20 mouse cellular contexts compared by ENCODE assay signal in genomic region chr12:32919091-32919490, GRCm38 (mm10). TPM values are rescaled to one million over a fixed set of nuclear protein-coding genes. Genes with fewer than 3 reads are reported as not detected.
DNase-seq lines count a peak whose midpoint lies in the region; ATAC-seq lines count a peak whose summit lies in the region.
"Had no signal": no experiment of that assay in that cellular context is flagged by ENCODE, and none has a peak within 500 bp of the region (broad histone marks: within the 10 kb centered on the region; RNA-seq: fewer than 3 reads in every experiment).

No protein-coding gene starts in this region.

- H3K4me1 ChIP-seq in kidney, embryonic 16.5 days (ENCODE audit: insufficient read depth, low read length) = no peaks in the 10 kb centered on the region
- H3K4me1 ChIP-seq in midbrain, embryonic 11.5 days (ENCODE audit: control insufficient read depth, insufficient read depth, low read length) = no peaks in the 10 kb centered on the region
- no peaks in the 10 kb centered on the region for H3K4me1 ChIP-seq in midbrain, embryonic 13.5 days (replicated peaks)
- H3K4me1 ChIP-seq in brown adipose tissue, adult 24 weeks (ENCODE audit: control insufficient read depth, insufficient read depth, insufficient read length, low read length) = peaks cover 23% of the 10 kb centered on the region
- peaks cover 7% of the 10 kb centered on the region; the same call in 1 of the 2 replicates for H3K4me1 ChIP-seq in hindbrain, embryonic 10.5 days (replicated peaks)
- H3K4me1 ChIP-seq: embryonic facial prominence, embryonic 15.5 days; heart, embryonic 15.5 days; stomach, embryonic 15.5 days had no signal

- DNase-seq in gastrocnemius, adult 18-20 months (ENCODE audit: low spot score) = peak; percentile 74
- no peak for DNase-seq in gastrocnemius, postnatal 4 days (ENCODE audit: low spot score in 2 of 2)
- peak; percentile 82 for DNase-seq in kidney, adult 9 months
- peak; percentile 69 for DNase-seq in midbrain, embryonic 11.5 days (ENCODE audit: low spot score, missing footprints)
- DNase-seq in hindbrain, embryonic 10.5 days (ENCODE audit: low spot score) = no peak
- DNase-seq: cerebellum, postnatal 14 days; embryo, embryonic 11 days; lung, adult 2 months; midbrain, embryonic 14.5 days; right cerebral cortex, postnatal 25 days; thymus, adult 18-20 months; thymus, postnatal 4 days had no signal

- H3K9me3 ChIP-seq in kidney, embryonic 16.5 days (ENCODE audit: low read length) = no peaks in the 10 kb centered on the region
- no peaks in the 10 kb centered on the region for H3K9me3 ChIP-seq in midbrain, embryonic 11.5 days (ENCODE audit: control insufficient read depth, low read length)
- H3K9me3 ChIP-seq in midbrain, embryonic 13.5 days = no peaks in the 10 kb centered on the region
- H3K9me3 ChIP-seq in hindbrain, embryonic 10.5 days = no peaks in the 10 kb centered on the region
- H3K9me3 ChIP-seq: embryonic facial prominence, embryonic 15.5 days; heart, embryonic 15.5 days; stomach, embryonic 15.5 days had no signal

- no peak overlapping the region for H3K9ac ChIP-seq in kidney, embryonic 16.5 days (replicated peaks; ENCODE audit: low read length)
- H3K9ac ChIP-seq in midbrain, embryonic 11.5 days (ENCODE audit: low read length) = no peak overlapping the region
- no peak overlapping the region for H3K9ac ChIP-seq in midbrain, embryonic 13.5 days (replicated peaks)
- H3K9ac ChIP-seq: embryonic facial prominence, embryonic 15.5 days; heart, embryonic 15.5 days; stomach, embryonic 15.5 days had no signal

- no peaks in the 10 kb centered on the region for H3K27me3 ChIP-seq in kidney, embryonic 16.5 days (ENCODE audit: insufficient read depth, low read length)
- H3K27me3 ChIP-seq in midbrain, embryonic 11.5 days (ENCODE audit: control insufficient read depth, insufficient read depth, low read length) = no peaks in the 10 kb centered on the region
- no peaks in the 10 kb centered on the region for H3K27me3 ChIP-seq in midbrain, embryonic 13.5 days
- no peaks in the 10 kb centered on the region for H3K27me3 ChIP-seq in hindbrain, embryonic 10.5 days (ENCODE audit: insufficient read depth, poor library complexity, severe bottlenecking)
- H3K27me3 ChIP-seq: embryonic facial prominence, embryonic 15.5 days; heart, embryonic 15.5 days; stomach, embryonic 15.5 days had no signal

- WGBS in kidney, embryonic 16.5 days = 22% methylated on average over 3 of the region's 3 CpGs
- 40% methylated on average over 3 of the region's 3 CpGs for WGBS in midbrain, embryonic 11.5 days
- 36% methylated on average over 3 of the region's 3 CpGs for WGBS in midbrain, embryonic 13.5 days
- WGBS in hindbrain, embryonic 10.5 days = 36% methylated on average over 3 of the region's 3 CpGs

- no peaks in the 10 kb centered on the region for H3K36me3 ChIP-seq in kidney, embryonic 16.5 days (ENCODE audit: insufficient read depth, low read length)
- H3K36me3 ChIP-seq in midbrain, embryonic 11.5 days (ENCODE audit: control insufficient read depth, insufficient read depth, low read length) = no peaks in the 10 kb centered on the region
- no peaks in the 10 kb centered on the region for H3K36me3 ChIP-seq in midbrain, embryonic 13.5 days
- no peaks in the 10 kb centered on the region for H3K36me3 ChIP-seq in hindbrain, embryonic 10.5 days
- H3K36me3 ChIP-seq: embryonic facial prominence, embryonic 15.5 days; heart, embryonic 15.5 days; stomach, embryonic 15.5 days had no signal

- H3K4me2 ChIP-seq in kidney, embryonic 16.5 days (replicated peaks; ENCODE audit: low read depth, low read length) = no peak overlapping the region
- H3K4me2 ChIP-seq in midbrain, embryonic 11.5 days = no peak overlapping the region
- H3K4me2 ChIP-seq in midbrain, embryonic 13.5 days (replicated peaks) = no peak overlapping the region
- H3K4me2 ChIP-seq: embryonic facial prominence, embryonic 15.5 days; heart, embryonic 15.5 days; stomach, embryonic 15.5 days had no signal

- no peak for ATAC-seq in kidney, embryonic 16.5 days (ENCODE audit: low FRiP score, low TSS enrichment)
- ATAC-seq in midbrain, embryonic 11.5 days (ENCODE audit: low FRiP score) = no peak
- ATAC-seq in midbrain, embryonic 13.5 days = no peak
- ATAC-seq: forebrain, embryonic 16.5 days; hindbrain, postnatal 0 days had no signal

- no peak overlapping the region for H3K27ac ChIP-seq in kidney, embryonic 16.5 days (ENCODE audit: low read length)
- H3K27ac ChIP-seq in midbrain, embryonic 11.5 days (ENCODE audit: low read depth, low read length) = no peak overlapping the region
- H3K27ac ChIP-seq in midbrain, embryonic 13.5 days = no peak overlapping the region
- peak overlapping the region; percentile 89 for H3K27ac ChIP-seq in brown adipose tissue, adult 24 weeks (replicated peaks; ENCODE audit: low read depth, low read length)
- no peak overlapping the region for H3K27ac ChIP-seq in hindbrain, embryonic 10.5 days
- H3K27ac ChIP-seq: embryonic facial prominence, embryonic 15.5 days; heart, embryonic 15.5 days; hindbrain, postnatal 0 days; stomach, embryonic 15.5 days had no signal

- no peak overlapping the region for H3K4me3 ChIP-seq in kidney, embryonic 16.5 days (ENCODE audit: low read length)
- no peak overlapping the region for H3K4me3 ChIP-seq in midbrain, embryonic 11.5 days (ENCODE audit: low read depth, low read length)
- no peak overlapping the region for H3K4me3 ChIP-seq in midbrain, embryonic 13.5 days (replicated peaks)
- H3K4me3 ChIP-seq in brown adipose tissue, adult 24 weeks (ENCODE audit: insufficient read depth, low read depth, low read length) = no peak overlapping the region
- no peak overlapping the region for H3K4me3 ChIP-seq in hindbrain, embryonic 10.5 days
- H3K4me3 ChIP-seq: embryonic facial prominence, embryonic 15.5 days; heart, embryonic 15.5 days; stomach, embryonic 15.5 days had no signal

RNA-seq across cellular contexts. Expression of gene Sypl, which starts 34.6 kb away (rescaled TPM):
- 100 to 1,000 TPM; 168 to 201 TPM for total RNA-seq in gastrocnemius, adult 18-20 months (2021)
- 100 to 1,000 TPM; 109 to 112 TPM for total RNA-seq in gastrocnemius, postnatal 4 days (2021)
- polyA plus RNA-seq in kidney, embryonic 16.5 days (2015; fragmentation: Nextera tagmentation; extraction: Ambion mirVana) = 142 and 145 TPM in 2 replicates
- 45.3 and 52.8 TPM in 2 replicates for polyA plus RNA-seq in midbrain, embryonic 11.5 days (2014; fragmentation: Nextera tagmentation; extraction: Ambion mirVana)
- polyA plus RNA-seq in midbrain, embryonic 13.5 days (2015; fragmentation: Nextera tagmentation; extraction: Ambion mirVana) = 33.3 and 36.8 TPM in 2 replicates
- 76.0 and 95.5 TPM in 2 replicates for polyA plus RNA-seq in brown adipose tissue, adult 24 weeks (2012; ENCODE audit: insufficient read depth, insufficient read length, missing spikeins)
- polyA plus RNA-seq in hindbrain, embryonic 10.5 days (2016; fragmentation: Nextera tagmentation; extraction: Ambion mirVana) = 40.9 and 48.8 TPM in 2 replicates

Comparison
In these comparisons a context has a peak if more than half of its experiments do, and no peak if none do; other contexts are left out.
1. DNase-seq: peak in gastrocnemius, adult 18-20 months (single experiment), kidney, adult 9 months (single experiment) and midbrain, embryonic 11.5 days (single experiment); none in gastrocnemius, postnatal 4 days (0 of 2) and hindbrain, embryonic 10.5 days (single experiment).